Mouse (Mus musculus) CD4-positive naive resting alpha-beta T cell, adult 76 days (primary cell): ENCODE data around the gene Vti1a. TPM values are rescaled to one million over a fixed set of nuclear protein-coding genes. Genes with fewer than 3 reads are reported as not detected.

ENCODE experiments used
- total RNA-seq: library from RNA; stranded (reverse); gene quantifications from one replicate; pipeline ENCODE4 v1.2.4, GENCODE M21; 2023

The Vti1a gene
- total RNA-seq = 47.2 TPM

GRCm38 (mm10) chr19:55316109-55316714 is at the start of gene Vti1a:
TSS of gene Vti1a (plus strand) at chr19:55316295.

GRCm38 (mm10) chr19:55315452-55316108 is 515 bp upstream of the Vti1a start, which contains the start of gene Zdhhc6:
TSS of gene Zdhhc6 (minus strand) at chr19:55316032.

Other genes with a start within 250 kb of the Vti1a start
- gene Gpam, start 189.1 kb upstream of the Vti1a start, total RNA-seq = 4.9 TPM
- not detected for gene Tectb, start 135.6 kb upstream of the Vti1a start, total RNA-seq
- not detected for gene Gucy2g, start 75.1 kb upstream of the Vti1a start, total RNA-seq
- 37.7 TPM for gene Acsl5, start 64.4 kb upstream of the Vti1a start, total RNA-seq
- 31.2 TPM for gene Zdhhc6, start 263 bp upstream of the Vti1a start, total RNA-seq